Mouse (Mus musculus) layer of hippocampus, adult 2 months (tissue): ENCODE results near the gene B9d2. TPM values are rescaled to one million over a fixed set of nuclear protein-coding genes. Genes with fewer than 3 reads are reported as not detected.

Source experiments
- DNase-seq, 2 experiments: peaks; one replicate each; pipeline ENCODE4 v3.0.0; 2022; ENCODE audit warnings: low spot score in 2 of 2
- H3K27ac ChIP-seq: fragments of 200-600 bp; 2 replicates; pipeline ENCODE4 v1.8.1; 2022
- H3K4me3 ChIP-seq: fragments of 200-600 bp; 2 replicates; pipeline ENCODE4 v1.8.1; 2022; ENCODE audit warnings: mild to moderate bottlenecking
- CTCF ChIP-seq: fragments of 200-600 bp; conservative IDR thresholded peaks from 2 replicates; pipeline ENCODE4 v1.8.1; 2022; ENCODE audit warnings: antibody characterized with exemption, mild to moderate bottlenecking, moderate library complexity
- total RNA-seq, 2 experiments: library from RNA; stranded (reverse); gene quantifications; 2 replicates each; pipeline ENCODE4 v1.2.3; 2021

Gene B9d2
- total RNA-seq, 2 experiments from 2014 or later: 20.2 to 20.6 TPM

DNA sequence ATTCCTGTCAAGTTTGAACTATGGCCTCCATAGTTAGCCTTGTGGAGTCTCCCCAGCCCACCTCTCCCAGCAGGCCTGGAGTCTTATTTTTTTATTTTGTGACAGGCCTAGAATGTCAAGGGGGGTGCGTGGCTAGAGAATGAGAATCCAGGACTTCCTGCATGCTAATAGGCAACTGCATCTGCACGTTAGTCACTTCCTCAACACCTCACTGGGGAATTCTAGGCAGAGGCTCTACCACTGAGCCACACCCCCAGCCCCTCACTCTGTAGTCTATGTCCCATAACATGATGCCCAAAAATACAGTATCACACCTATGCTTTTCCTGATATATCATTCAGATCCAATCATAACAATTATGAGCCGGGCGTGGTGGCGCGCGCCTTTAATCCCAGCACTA, 3.6 kb upstream of the B9d2 start:
- Histone ChIP-seq H3K27ac (no peak overlapping the region), H3K4me3 (no peak overlapping the region)
- no peak for DNase-seq
- TF ChIP-seq CTCF: no peak

DNA sequence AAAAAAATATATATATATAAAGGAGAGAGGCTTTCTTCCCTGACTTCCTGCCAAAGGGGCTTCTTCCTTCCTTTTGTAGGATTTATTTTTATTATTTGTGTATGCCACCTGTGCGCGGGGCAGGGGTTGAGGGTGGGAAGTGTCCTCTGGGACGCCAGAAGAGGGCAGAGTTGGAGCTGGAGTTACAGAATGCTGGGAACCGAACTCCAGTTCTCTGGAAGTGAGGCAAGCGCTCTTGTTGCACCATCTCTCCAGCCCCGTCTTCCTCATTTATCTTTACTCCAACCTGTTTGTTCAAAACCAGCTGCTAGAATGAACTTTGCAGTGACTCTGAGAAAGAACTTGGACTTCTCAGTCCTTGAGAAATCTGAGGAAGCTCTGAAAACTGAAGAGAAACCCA, 609 bp upstream of the B9d2 start:
- Histone ChIP-seq H3K27ac (peak overlapping the region; percentile 99), H3K4me3 (peak overlapping the region; percentile 95)
- peak; percentile 41 for TF ChIP-seq CTCF
- DNase-seq: no peak

DNA sequence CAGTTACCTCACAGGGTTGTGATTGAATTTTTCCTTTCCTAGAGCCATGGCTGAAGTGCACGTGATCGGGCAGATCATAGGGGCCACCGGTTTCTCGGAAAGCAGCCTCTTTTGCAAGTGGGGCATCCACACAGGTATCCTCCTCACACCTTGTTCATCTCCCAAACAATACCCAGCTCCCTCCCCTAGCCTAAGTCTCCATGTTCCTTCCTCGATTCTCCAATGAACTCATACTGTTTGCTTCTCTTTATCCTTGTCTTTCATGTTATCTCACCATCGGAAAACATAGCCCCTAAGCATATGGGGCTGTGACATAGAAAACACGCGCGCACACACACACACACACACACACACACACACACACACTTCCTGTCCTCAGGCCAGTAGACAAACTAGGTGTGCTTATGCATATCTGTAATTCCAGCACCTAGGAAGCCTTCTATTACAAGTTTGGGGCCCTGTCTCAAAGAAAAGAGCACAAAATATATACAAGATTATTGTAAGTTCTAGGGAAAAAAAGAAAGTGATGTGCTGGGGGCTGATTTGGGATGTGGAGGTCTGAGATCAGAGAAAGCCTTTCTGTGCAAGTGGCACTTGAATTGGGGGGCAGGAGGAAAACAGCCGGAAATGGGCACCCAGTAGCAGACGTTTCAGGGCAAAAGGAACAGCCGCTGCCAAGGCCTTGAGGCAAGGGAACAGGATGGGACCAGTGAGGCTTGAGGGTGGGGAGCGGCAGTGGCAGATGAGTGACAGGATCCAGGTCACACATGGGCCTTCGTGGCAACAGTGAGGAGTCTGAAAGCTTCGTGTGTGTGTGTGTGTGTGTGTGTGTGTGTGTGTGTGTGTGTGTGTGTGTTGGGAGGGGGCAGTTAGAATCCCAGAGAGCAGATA, 1.0 kb downstream of the B9d2 start:
- no peak for DNase-seq
- no peak for TF ChIP-seq CTCF
- H3K27ac ChIP-seq: peak overlapping the region; percentile 99
- H3K4me3 ChIP-seq: peak overlapping the region; percentile 95

DNA sequence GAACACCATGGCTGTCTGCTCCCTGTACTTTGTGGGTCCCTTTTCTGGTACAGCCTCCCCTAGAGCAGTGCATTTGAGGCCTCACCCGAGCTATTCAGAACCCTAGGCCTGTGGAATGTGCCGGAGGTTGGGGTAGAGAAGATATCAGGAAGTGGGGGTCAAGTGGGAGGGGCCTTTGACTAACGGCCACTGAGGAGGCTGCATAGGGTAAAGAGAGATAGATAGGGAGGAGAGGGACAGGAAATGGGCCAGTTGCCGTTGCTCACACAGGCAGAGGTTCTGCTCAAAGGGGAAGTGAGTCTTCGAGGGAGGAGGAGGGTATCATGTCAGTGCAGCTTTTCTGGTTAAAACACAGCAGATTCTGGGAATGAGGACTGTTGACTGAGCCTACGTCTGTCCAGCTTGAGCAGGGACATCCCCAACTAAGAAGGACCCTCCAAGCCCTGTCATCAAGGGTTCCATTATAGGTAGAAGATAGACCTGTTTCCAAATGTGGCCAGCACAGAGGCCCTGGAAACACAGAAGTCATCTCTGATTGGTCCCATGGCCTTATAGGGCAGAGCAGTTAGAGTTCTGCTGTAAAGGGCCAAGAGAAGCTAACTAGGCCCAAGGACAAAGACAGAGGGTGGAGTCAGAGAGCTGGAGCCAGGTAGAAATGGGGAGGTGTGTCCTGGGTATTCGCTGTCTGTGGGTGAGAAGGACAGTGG, 3.0 kb downstream of the B9d2 start:
- Histone ChIP-seq H3K27ac (no peak overlapping the region), H3K4me3 (no peak overlapping the region)
- no peak for DNase-seq
- TF ChIP-seq CTCF: no peak

DNA sequence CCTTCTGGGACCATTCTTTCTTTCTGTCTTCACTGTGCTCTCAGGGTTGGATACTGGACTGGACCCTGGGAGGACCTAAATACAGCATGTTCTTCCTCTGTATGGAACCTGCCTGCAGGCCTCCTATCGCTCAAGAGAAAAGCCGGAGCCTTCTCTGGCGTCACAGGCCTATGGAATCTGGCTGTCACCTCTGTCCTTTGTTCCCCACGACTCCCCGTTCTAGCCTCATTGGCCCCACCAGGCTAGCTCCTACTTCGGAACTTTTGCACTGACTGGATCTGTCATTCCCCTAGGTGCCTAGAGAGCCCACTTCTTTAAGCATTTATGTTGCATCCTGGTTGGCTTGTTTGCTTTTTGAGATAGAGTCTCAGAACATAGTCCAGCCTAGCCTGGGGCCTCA, 4.1 kb downstream of the B9d2 start:
- no peak for DNase-seq
- Histone ChIP-seq H3K4me3 (no peak overlapping the region), H3K27ac (no peak overlapping the region)
- no peak for TF ChIP-seq CTCF

DNA sequence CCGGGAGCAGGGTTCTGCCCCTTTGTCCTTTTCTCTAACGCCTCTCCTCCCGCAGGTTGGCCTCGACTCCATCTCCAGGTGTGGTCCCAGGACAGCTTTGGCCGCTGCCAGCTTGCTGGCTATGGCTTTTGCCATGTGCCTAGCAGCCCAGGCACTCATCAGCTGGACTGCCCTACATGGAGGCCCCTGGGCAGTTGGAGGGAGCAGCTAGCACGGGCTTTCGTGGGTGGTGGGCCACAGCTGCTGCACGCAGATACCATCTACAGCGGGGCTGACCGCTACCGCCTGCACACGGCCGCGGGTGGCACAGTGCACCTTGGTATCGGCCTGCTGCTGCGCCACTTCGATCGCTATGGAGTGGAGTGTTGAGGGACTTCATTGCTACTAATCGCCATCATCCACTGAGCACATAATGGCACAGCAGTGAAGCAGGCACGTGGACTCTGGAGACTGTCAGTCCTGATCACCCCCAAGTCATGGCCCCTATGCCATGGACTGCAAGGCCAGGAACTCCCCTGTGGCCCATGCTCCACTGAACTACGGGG, 5.4 kb downstream of the B9d2 start:
- Histone ChIP-seq H3K27ac (no peak overlapping the region), H3K4me3 (no peak overlapping the region)
- DNase-seq: no peak
- no peak for TF ChIP-seq CTCF

DNA sequence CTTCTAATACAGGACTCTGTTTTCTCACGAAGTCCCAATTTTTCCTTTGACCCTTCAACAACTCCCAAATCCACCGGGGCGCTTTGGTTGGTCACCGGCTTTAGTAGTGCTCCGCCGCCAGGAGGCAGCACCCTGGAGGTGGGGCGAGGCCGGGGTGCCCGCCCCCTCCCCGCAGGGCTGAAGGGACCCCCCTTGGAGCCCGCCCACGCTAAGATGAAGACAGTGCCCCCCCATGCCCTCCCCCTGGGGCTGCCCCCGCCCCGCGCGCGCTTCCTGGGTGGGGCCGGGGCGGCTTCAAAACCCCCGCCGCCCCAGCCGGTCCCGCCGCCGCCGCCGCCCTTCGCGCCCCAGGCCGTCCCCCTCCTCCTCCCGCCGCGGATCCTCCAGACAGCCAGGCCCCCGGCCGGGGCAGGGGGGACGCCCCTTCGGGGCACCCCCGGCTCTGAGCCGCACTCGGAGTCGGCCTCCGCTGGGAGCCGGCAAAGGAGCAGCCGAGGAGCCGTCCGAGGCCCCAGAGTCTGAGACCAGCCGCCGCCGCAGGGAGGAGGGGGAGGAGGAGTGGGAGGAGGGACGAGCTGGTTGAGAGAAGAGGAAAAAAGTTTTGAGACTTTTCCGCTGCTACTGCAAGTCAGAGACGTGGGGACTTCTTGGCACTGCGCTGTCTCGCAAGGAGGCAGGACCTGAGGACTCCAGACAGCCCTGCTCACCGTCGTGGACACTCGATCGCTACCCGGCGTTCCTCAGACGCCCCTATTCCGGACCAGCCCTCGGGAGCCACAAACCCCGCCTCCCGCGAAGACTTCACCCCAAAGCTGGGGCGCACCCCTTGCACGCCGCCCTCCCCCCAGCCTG, 6.3 kb downstream of the B9d2 start, which contains the start of gene Tgfb1:
Gene Tgfb1 (plus strand): TSS at position 323 of the 852 bp plus-strand sequence.
- H3K4me3 ChIP-seq: peak within 1 kb of the TSS; percentile 55
- peak within 1 kb of the TSS; percentile 78 for H3K27ac ChIP-seq
- DNase-seq: no peak
- TF ChIP-seq CTCF: peak; percentile 81

DNA sequence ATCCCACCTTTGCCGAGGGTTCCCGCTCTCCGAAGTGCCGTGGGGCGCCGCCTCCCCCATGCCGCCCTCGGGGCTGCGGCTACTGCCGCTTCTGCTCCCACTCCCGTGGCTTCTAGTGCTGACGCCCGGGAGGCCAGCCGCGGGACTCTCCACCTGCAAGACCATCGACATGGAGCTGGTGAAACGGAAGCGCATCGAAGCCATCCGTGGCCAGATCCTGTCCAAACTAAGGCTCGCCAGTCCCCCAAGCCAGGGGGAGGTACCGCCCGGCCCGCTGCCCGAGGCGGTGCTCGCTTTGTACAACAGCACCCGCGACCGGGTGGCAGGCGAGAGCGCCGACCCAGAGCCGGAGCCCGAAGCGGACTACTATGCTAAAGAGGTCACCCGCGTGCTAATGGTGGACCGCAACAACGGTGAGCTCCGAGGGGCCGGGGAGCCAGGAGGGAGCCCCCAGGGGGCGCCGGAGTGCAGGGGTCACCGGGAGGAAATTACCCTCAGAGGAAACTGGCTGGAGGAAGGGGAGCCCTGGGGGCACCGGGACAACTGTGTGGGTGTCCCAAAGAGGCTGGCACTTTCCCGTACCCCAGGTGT, 7.3 kb downstream of the B9d2 start:
- peak overlapping the region; percentile 55 for H3K4me3 ChIP-seq
- TF ChIP-seq CTCF: peak; percentile 61
- no peak for DNase-seq
- H3K27ac ChIP-seq: peak overlapping the region; percentile 78; the same call in 1 of the 2 replicates

DNA sequence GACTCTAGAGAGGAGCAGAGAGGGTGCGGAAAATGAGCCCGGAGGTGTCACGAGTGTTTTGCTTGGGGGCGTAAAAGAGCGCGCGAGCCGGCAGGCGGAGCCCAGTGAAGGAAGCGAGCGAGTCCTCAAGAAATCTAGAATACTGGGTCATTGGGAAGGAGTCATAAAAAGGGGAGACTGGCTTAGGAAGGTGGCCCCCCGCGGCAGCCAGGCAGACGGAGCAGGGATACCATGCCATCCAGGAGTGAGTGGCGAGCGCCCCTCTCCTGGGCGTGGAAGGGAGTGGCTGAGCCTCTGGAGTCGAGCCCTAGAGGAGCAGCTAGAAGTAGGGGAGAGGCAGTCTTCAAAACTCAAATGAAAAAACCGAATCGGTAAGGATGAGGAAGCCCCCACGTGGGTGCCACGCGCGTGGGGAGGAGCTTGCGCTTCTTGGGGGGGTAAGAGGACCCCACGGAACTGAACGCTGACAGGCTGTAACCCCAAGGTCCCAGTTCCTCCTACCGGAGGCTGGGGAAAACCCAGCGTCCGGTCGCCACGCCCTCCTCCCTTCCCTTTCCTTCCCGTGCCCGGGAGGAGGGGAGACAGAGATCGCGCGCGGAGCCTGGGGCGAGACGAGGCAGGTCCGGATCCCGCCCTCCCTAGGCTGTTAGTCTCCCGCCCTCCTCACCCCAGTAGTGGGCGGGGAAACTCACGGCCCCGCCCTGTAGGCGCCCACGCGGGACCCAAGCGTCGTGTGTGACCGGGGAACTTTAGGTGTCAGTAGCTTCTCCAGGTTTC, 8.4 kb downstream of the B9d2 start:
- Histone ChIP-seq H3K27ac (peak overlapping the region; percentile 78), H3K4me3 (peak overlapping the region; percentile 55)
- DNase-seq: no peak
- 0 out of 2 replicates have a peak, but pooled peaks have one; percentile 5 for TF ChIP-seq CTCF

DNA sequence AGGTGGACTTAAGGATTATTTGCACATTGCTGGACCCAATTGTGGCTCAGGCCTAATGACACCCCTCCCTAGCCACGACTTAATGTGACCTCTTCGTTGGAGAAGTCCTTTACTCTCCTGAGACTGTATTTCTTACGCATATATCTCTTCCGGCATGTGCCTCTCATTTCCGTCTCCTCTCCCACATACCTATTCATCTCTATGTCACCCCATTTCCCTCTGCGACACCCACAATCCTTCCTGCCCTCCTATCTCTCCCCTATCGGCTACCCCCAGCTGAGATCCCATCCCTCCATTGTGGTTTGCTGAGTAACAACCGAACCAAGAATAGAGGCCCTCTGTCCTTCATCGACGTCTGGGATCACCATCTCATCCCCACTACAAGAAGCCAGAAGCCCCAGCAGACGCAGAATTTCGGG, 9.0 kb downstream of the B9d2 start:
- no peak for TF ChIP-seq CTCF
- peak overlapping the region; percentile 55 for H3K4me3 ChIP-seq

DNA sequence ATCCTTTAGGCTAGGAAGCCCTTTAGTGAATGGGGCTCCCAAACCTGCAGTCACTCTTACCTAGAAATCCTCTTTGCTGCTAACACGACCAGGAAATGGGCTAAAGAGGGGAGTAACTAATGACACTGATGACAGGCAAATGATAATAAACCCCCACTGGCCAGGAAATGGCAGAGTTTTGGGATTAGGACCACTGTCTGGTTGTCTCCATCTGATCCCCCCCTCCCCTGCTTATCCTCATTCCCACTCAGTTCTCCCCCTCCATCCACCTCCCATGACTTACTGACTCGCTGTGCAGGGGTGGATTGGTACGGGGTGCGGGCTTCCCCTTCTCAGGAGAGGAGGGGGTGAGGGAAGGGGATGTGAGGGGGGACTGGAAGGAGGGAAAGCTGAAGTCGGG, 9.5 kb downstream of the B9d2 start:
- TF ChIP-seq CTCF: no peak
- Histone ChIP-seq H3K4me3 (no peak overlapping the region), H3K27ac (no peak overlapping the region)
- no peak for DNase-seq

More for the DNA sequence above, 9.0 kb downstream of the B9d2 start:
- DNase-seq: no peak
- H3K27ac ChIP-seq: no peak overlapping the region
